Mouse (Mus musculus): ENCODE measurements around the gene Gm17387. TPM values are rescaled to one million over a fixed set of nuclear protein-coding genes. Genes with fewer than 3 reads are reported as not detected.
A peak's percentile ranks its signal among the peaks of the same experiment; 100 is the strongest.
"Not testable (repeated sequence)": the region's sequence is repeated elsewhere in the genome, so short reads cannot be mapped to it uniquely, and the experiment has no call there.

Gm17387 gene
- polyA plus RNA-seq, 1 experiment from 2014 or later: not detected

GRCm38 (mm10) chr7:141010593-141010992, 18.3 kb upstream of the Gm17387 start, which contains the start of gene Ifitm3:
Ifitm3 (minus strand) TSS chr7:141010770.
- ATAC-seq: peak; percentile 52
- Histone ChIP-seq H3K27me3 (replicated peaks; ENCODE audit: insufficient read depth, low read length) (no peaks in the 10 kb centered on the region), H3K4me1 (ENCODE audit: insufficient read depth, low read depth, low read length) (peaks cover 17% of the 10 kb centered on the region), H3K4me3 (ENCODE audit: low read depth, low read length) (peak within 1 kb of the TSS; percentile 60), H3K9ac (replicated peaks; ENCODE audit: low read depth) (peak within 1 kb of the TSS; percentile 59), H3K4me2 (replicated peaks; ENCODE audit: low read depth, low read length) (peak within 1 kb of the TSS; percentile 58), H3K36me3 (ENCODE audit: insufficient read depth, low read length) (no peaks in the 10 kb centered on the region), H3K9me3 (ENCODE audit: low read length) (no peaks in the 10 kb centered on the region), H3K27ac (ENCODE audit: low read length) (peak within 1 kb of the TSS; percentile 87)
- TF ChIP-seq CTCF (IDR thresholded peaks at IDR 0.05): no peak
- no peak; the same call in 1 of the 2 replicates for TF ChIP-seq EP300 (IDR thresholded peaks at IDR 0.05)
- WGBS: 5% methylated on average over 10 of the region's 10 CpGs
- DNase-seq (ENCODE audit: low spot score): peak; percentile 94

- no peak overlapping the region for H3K4me2 ChIP-seq (replicated peaks; ENCODE audit: low read depth, low read length)
- H3K4me3 ChIP-seq (ENCODE audit: low read depth, low read length): no peak overlapping the region
- H3K36me3 ChIP-seq (ENCODE audit: insufficient read depth, low read length): no peaks in the 10 kb centered on the region
- 89% methylated on average over 7 of the region's 7 CpGs for WGBS
- H3K9ac ChIP-seq (replicated peaks; ENCODE audit: low read depth): 0 out of 2 replicates have a peak overlapping the region, but pooled peaks have one; percentile 59
- H3K4me1 ChIP-seq (ENCODE audit: insufficient read depth, low read depth, low read length): peaks cover 17% of the 10 kb centered on the region
- H3K27ac ChIP-seq (ENCODE audit: low read length): peak overlapping the region; percentile 87
- no peaks in the 10 kb centered on the region for H3K27me3 ChIP-seq (replicated peaks; ENCODE audit: insufficient read depth, low read length)
- no peak for TF ChIP-seq EP300 (IDR thresholded peaks at IDR 0.05)
- TF ChIP-seq CTCF (IDR thresholded peaks at IDR 0.05): no peak
- ATAC-seq (no peak), DNase-seq (ENCODE audit: low spot score) (no peak)
- H3K9me3 ChIP-seq (ENCODE audit: low read length): no peaks in the 10 kb centered on the region
Observed at GRCm38 (mm10) chr7:141011238-141011770, 17.6 kb upstream of the Gm17387 start.

- WGBS: 78% methylated on average over 10 of the region's 10 CpGs
- H3K9me3 ChIP-seq (ENCODE audit: low read length): no peaks in the 10 kb centered on the region
- ATAC-seq (no peak), DNase-seq (ENCODE audit: low spot score) (peak; percentile 25)
- no peak overlapping the region for H3K4me3 ChIP-seq (ENCODE audit: low read depth, low read length)
- no peaks in the 10 kb centered on the region for H3K36me3 ChIP-seq (ENCODE audit: insufficient read depth, low read length)
- TF ChIP-seq EP300 (IDR thresholded peaks at IDR 0.05) (no peak), CTCF (IDR thresholded peaks at IDR 0.05) (peak; percentile 36)
- H3K4me2 ChIP-seq (replicated peaks; ENCODE audit: low read depth, low read length): no peak overlapping the region
- no peak overlapping the region for H3K27ac ChIP-seq (ENCODE audit: low read length)
- no peaks in the 10 kb centered on the region for H3K27me3 ChIP-seq (replicated peaks; ENCODE audit: insufficient read depth, low read length)
- H3K9ac ChIP-seq (replicated peaks; ENCODE audit: low read depth): no peak overlapping the region
- no peaks in the 10 kb centered on the region for H3K4me1 ChIP-seq (ENCODE audit: insufficient read depth, low read depth, low read length)
Observed at GRCm38 (mm10) chr7:141016707-141017697, 11.9 kb upstream of the Gm17387 start.

- not testable (repeated sequence) for H3K27ac ChIP-seq (ENCODE audit: low read length); H3K36me3 ChIP-seq (ENCODE audit: insufficient read depth, low read length); ATAC-seq
Observed at GRCm38 (mm10) chr7:141017824-141018223, 11.1 kb upstream of the Gm17387 start, which contains the start of gene Ifitm6. Ifitm6 (minus strand) TSS chr7:141017924.

GRCm38 (mm10) chr7:141019028-141019427, 9.9 kb upstream of the Gm17387 start:
- TF ChIP-seq CTCF (IDR thresholded peaks at IDR 0.05): no peak
- TF ChIP-seq EP300 (IDR thresholded peaks at IDR 0.05): no peak
- Histone ChIP-seq H3K4me3 (ENCODE audit: low read depth, low read length) (no peak overlapping the region), H3K9me3 (ENCODE audit: low read length) (no peaks in the 10 kb centered on the region), H3K27me3 (replicated peaks; ENCODE audit: insufficient read depth, low read length) (no peaks in the 10 kb centered on the region), H3K36me3 (ENCODE audit: insufficient read depth, low read length) (no peaks in the 10 kb centered on the region), H3K9ac (replicated peaks; ENCODE audit: low read depth) (no peak overlapping the region), H3K4me1 (ENCODE audit: insufficient read depth, low read depth, low read length) (no peaks in the 10 kb centered on the region), H3K4me2 (replicated peaks; ENCODE audit: low read depth, low read length) (no peak overlapping the region), H3K27ac (ENCODE audit: low read length) (no peak overlapping the region)
- ATAC-seq (no peak), DNase-seq (ENCODE audit: low spot score) (no peak)
- WGBS: 93% methylated on average over 5 of the region's 5 CpGs

More at GRCm38 (mm10) chr7:141017824-141018223, 11.1 kb upstream of the Gm17387 start, which contains the start of gene Ifitm6:
- not testable (repeated sequence) for H3K4me3 ChIP-seq (ENCODE audit: low read depth, low read length); H3K27me3 ChIP-seq (replicated peaks; ENCODE audit: insufficient read depth, low read length); H3K4me1 ChIP-seq (ENCODE audit: insufficient read depth, low read depth, low read length); H3K4me2 ChIP-seq (replicated peaks; ENCODE audit: low read depth, low read length); DNase-seq (ENCODE audit: low spot score); H3K9me3 ChIP-seq (ENCODE audit: low read length); H3K9ac ChIP-seq (replicated peaks; ENCODE audit: low read depth)
- 91% methylated on average over 1 of the region's 1 CpGs for WGBS
